Mouse (Mus musculus): ENCODE data around the gene Arpc1b.

GRCm38 (mm10) chr5:145089878-145090277 is 24.1 kb upstream of the Arpc1b start:
- TF ChIP-seq CTCF (IDR thresholded peaks at IDR 0.05; ENCODE audit: low read depth, low read length) (no peak), POLR2A (IDR thresholded peaks at IDR 0.05; ENCODE audit: extremely low read depth, insufficient read depth, low read length) (no peak)
